Mouse (Mus musculus): ENCODE data around the gene Rassf10. TPM values are rescaled to one million over a fixed set of nuclear protein-coding genes. Genes with fewer than 3 reads are reported as not detected.

Rassf10 gene
- total and polyA plus RNA-seq, 2 experiments from 2014 or later, result 2.7 to 6.5 TPM

- WGBS, result 69% methylated on average over 8 of the region's 8 CpGs
- no peaks in the 10 kb centered on the region for H3K9me3 ChIP-seq (ENCODE audit: low read length)
- no peak overlapping the region for H3K9ac ChIP-seq (replicated peaks; ENCODE audit: low read length)
- H3K27ac ChIP-seq, result no peak overlapping the region
- no peak overlapping the region for H3K4me3 ChIP-seq (ENCODE audit: low read length)
- TF ChIP-seq CTCF (IDR thresholded peaks at IDR 0.05; ENCODE audit: low read depth), result no peak
- H3K4me1 ChIP-seq (ENCODE audit: insufficient read depth, low read length), result no peaks in the 10 kb centered on the region
- H3K4me2 ChIP-seq (ENCODE audit: low read depth, low read length), result no peak overlapping the region
- ATAC-seq, result no peak
- no peaks in the 10 kb centered on the region for H3K36me3 ChIP-seq (ENCODE audit: insufficient read depth, low read length)
- DNase-seq (ENCODE audit: low spot score), result no peak
- no peaks in the 10 kb centered on the region for H3K27me3 ChIP-seq (ENCODE audit: insufficient read depth, low read length)
Observed at GRCm38 (mm10) chr7:112985578-112985949, 31.8 kb downstream of the Rassf10 start.

- Histone ChIP-seq H3K27ac (no peak overlapping the region), H3K36me3 (ENCODE audit: insufficient read depth, low read length) (no peaks in the 10 kb centered on the region), H3K4me2 (ENCODE audit: low read depth, low read length) (no peak overlapping the region), H3K27me3 (ENCODE audit: insufficient read depth, low read length) (no peaks in the 10 kb centered on the region), H3K9ac (replicated peaks; ENCODE audit: low read length) (no peak overlapping the region), H3K9me3 (ENCODE audit: low read length) (no peaks in the 10 kb centered on the region), H3K4me1 (ENCODE audit: insufficient read depth, low read length) (no peaks in the 10 kb centered on the region), H3K4me3 (ENCODE audit: low read length) (no peak overlapping the region)
- 90% methylated on average over 5 of the region's 5 CpGs for WGBS
- no peak for ATAC-seq
- TF ChIP-seq CTCF (IDR thresholded peaks at IDR 0.05; ENCODE audit: low read depth), result no peak
- DNase-seq (ENCODE audit: low spot score), result no peak
Observed at GRCm38 (mm10) chr7:112992928-112993327, 39.2 kb downstream of the Rassf10 start.

GRCm38 (mm10) chr7:113003565-113004255, 49.9 kb downstream of the Rassf10 start:
- TF ChIP-seq CTCF (IDR thresholded peaks at IDR 0.05; ENCODE audit: low read depth), result no peak
- no peaks in the 10 kb centered on the region for H3K27me3 ChIP-seq (ENCODE audit: insufficient read depth, low read length)
- H3K4me3 ChIP-seq (ENCODE audit: low read length), result no peak overlapping the region
- no peak overlapping the region for H3K27ac ChIP-seq
- DNase-seq (ENCODE audit: low spot score) (no peak), ATAC-seq (no peak)
- no peaks in the 10 kb centered on the region for H3K4me1 ChIP-seq (ENCODE audit: insufficient read depth, low read length)
- H3K4me2 ChIP-seq (ENCODE audit: low read depth, low read length), result no peak overlapping the region
- no peak overlapping the region for H3K9ac ChIP-seq (replicated peaks; ENCODE audit: low read length)
- WGBS, result 81% methylated on average over 3 of the region's 3 CpGs
- no peaks in the 10 kb centered on the region for H3K9me3 ChIP-seq (ENCODE audit: low read length)
- no peaks in the 10 kb centered on the region for H3K36me3 ChIP-seq (ENCODE audit: insufficient read depth, low read length)

- Histone ChIP-seq H3K27ac (no peak overlapping the region), H3K4me2 (ENCODE audit: low read depth, low read length) (no peak overlapping the region), H3K36me3 (ENCODE audit: insufficient read depth, low read length) (no peaks in the 10 kb centered on the region), H3K27me3 (ENCODE audit: insufficient read depth, low read length) (no peaks in the 10 kb centered on the region), H3K9ac (replicated peaks; ENCODE audit: low read length) (no peak overlapping the region), H3K4me3 (ENCODE audit: low read length) (no peak overlapping the region), H3K9me3 (ENCODE audit: low read length) (no peaks in the 10 kb centered on the region), H3K4me1 (ENCODE audit: insufficient read depth, low read length) (no peaks in the 10 kb centered on the region)
- no peak for ATAC-seq
- WGBS, result 91% methylated on average over 6 of the region's 6 CpGs
- TF ChIP-seq CTCF (IDR thresholded peaks at IDR 0.05; ENCODE audit: low read depth), result no peak
- no peak for DNase-seq (ENCODE audit: low spot score)
Observed at GRCm38 (mm10) chr7:113005726-113006125, 52.0 kb downstream of the Rassf10 start.

Measured in hindbrain, postnatal 0 days (tissue).